Mouse (Mus musculus) C3H10T1/2 (cell line): Measurements from ENCODE around the gene Gm37596. TPM values are rescaled to one million over a fixed set of nuclear protein-coding genes. Genes with fewer than 3 reads are reported as not detected.

ENCODE experiments used
- polyA plus RNA-seq, 2 experiments: library from polyadenylated mRNA; unstranded; fragments of >200 nt; fragmentation: generic; extraction: Trizol; gene quantifications; one replicate each; pipeline ENCODE4 v1.2.1; 2012; ENCODE audit warnings: missing spikeins in 2 of 2

Gm37596 gene
- polyA plus RNA-seq: not detected

DNA sequence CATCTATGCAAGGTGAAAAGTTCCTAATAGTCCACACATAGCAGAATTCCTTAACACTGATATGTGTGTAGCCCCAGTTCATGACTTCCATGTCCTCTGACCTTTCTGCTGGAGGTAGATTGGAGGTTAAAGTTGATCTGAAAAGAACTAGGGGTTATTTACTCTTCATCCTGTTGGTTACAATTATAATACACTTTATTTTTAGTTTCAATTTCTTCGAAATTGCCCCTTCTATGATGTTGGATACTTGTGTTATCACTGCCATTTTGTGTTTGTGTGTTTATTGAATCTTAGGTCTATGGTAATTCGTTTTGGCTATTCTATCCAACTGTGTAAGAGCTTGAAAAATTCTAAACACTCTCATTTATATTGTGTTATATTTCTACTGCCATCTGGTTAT, at the start of gene Gm37596:
TSS of gene Gm37596 (minus strand) at position 101 of the 400 bp plus-strand sequence.

DNA sequence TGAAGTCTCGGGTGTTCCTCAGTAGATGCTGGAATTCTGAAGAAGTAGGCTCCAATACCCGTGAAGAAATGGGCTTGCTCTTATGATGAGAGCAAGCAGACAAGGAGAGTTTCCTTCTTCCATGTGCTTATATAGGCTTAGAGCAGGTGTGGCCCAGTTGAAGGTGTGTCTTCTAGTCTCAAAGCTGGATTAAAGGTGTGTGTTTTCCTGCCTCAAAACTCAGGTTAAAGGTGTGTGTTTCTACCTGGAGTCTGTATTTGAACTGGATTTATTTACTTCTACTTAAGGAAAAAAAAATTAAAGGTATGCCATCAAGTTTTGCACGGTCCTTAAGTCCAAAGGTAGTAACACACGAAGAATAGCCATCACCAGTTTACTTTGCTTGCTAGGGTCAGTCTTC, 16.7 kb downstream of the Gm37596 start, which contains the start of gene Tdpoz1:
TSS of gene Tdpoz1 (minus strand) at position 101 of the 400 bp plus-strand sequence.

DNA sequence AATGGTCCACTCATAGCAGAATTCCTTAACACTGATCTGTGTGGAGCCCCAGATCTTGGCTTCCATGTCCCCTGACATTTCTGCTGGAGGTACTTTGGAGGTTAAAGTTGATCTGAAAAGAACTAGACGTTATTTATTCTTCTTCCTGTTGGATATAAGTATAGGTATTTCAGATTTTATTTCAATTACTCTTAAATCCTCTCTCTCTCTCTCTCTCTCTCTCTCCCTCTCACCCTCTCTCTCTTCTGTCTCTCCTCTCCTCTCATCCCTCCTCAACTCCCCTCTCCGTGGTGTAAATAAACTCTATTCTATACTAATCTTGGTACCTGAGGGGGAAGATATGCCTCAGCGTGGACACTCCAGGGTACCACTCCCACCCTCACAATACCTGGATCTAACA, 40.3 kb downstream of the Gm37596 start, which contains the start of gene Tdpoz2:
TSS of gene Tdpoz2 (minus strand) at position 101 of the 400 bp plus-strand sequence.

Other genes with a start within 250 kb of the Gm37596 start
- not detected for gene Tchhl1, start 224.3 kb downstream of the Gm37596 start, polyA plus RNA-seq
- 1,000 to 10,000 TPM; 3,743 to 4,429 TPM for gene S100a11, start 172.6 kb downstream of the Gm37596 start, polyA plus RNA-seq
- gene S100a10, start 138.0 kb downstream of the Gm37596 start, polyA plus RNA-seq: 1,000 to 10,000 TPM; 1,491 to 2,157 TPM
- not detected for gene Tdpoz2, start 40.4 kb downstream of the Gm37596 start, polyA plus RNA-seq
- gene Tdpoz1, start 16.8 kb downstream of the Gm37596 start, polyA plus RNA-seq: not detected
- not detected for gene Gm5773, start 79.9 kb upstream of the Gm37596 start, polyA plus RNA-seq
- gene Tdpoz4, start 103.3 kb upstream of the Gm37596 start, polyA plus RNA-seq: not detected
- gene Tdpoz3, start 132.9 kb upstream of the Gm37596 start, polyA plus RNA-seq: not detected